Mouse (Mus musculus) retina, embryonic 14.5 days (tissue): ENCODE measurements at regions not wholly inside any gene's neighbourhood (a gene's known extent, or its start where the extent isn't known, plus 50 kb on each side); places are given as distances from the start of the nearest gene placed in this dataset.

ENCODE experiments used
- DNase-seq: peaks from one replicate; pipeline ENCODE4 v3.0.0-alpha.2; 2015; ENCODE audit warnings: low spot score

DNA sequence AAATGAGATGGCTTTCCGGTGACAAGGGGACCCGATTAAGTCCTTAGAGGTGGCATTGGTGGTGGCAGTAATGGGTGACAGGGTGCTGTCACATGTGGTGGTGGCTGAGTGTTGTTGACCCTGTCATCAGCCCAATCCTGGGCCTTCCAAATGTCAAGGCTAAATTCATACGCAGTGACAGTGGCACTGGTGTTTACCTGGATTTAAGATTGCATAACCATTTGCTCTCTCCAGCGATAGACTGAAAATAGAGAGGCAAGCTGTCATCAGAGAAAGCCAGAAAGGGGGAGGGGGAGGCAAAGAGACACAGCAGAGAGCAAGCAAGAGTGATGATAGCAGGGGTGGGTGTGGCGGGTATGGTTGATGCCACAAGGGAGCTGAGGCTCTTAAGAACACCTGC, 215.1 kb downstream of the Suds3 start:
- DNase-seq: no peak

DNA sequence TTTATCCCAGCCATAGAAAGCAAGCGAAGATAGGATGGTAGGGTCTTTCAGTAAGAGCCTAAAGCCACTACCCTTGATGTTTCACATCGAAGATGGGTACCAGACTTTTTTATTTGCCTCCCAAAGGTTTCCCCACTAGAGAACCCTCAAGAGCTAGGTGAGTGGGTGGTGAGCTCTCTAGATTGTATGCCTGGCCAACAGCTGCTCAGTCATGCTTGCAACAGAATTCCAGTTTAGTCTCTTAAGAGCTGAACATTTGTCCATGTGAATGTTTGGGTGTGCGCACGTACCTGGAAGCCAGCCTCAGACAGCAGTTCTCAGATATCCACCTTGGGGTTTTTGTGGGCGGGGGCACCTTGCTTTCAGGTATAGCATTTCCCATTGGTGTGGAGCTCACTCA, 218.5 kb downstream of the Suds3 start:
- no peak for DNase-seq

DNA sequence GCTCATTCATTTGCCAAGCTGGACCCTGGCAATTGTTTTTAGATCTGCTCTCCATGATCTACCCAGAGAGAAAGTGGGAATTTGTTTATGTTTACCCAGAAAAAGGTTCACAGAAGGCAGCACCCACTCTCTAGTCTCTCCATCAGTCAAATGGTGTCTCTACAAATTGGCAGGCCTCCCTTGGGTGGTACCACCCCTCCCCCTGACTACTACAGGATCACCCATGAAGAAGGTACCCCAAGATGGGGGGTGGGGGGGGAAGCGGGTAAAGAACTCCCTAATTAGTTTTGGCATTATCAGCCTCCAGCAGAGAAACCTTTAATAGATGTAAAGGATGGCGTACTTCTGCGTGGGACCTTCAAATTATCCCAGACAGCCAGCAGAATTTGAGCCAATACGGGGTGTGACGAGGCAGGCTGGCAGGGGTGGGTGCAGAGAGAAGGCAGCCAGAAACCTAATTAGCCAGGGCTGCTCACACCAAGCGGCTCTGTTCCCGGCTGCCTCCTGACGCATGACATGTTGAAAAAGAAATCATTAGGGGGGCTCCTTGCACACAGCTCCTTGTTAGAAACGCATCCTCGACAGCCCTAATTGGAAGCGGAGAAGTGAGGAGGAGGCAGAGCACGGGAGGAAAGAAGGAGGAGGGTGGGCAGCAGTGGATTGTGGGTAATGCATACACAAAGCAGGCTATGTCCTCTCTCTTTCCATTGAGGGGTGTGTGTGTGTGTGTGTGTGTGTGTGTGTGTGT, 220.7 kb downstream of the Suds3 start:
- peak; percentile 73 for DNase-seq

DNA sequence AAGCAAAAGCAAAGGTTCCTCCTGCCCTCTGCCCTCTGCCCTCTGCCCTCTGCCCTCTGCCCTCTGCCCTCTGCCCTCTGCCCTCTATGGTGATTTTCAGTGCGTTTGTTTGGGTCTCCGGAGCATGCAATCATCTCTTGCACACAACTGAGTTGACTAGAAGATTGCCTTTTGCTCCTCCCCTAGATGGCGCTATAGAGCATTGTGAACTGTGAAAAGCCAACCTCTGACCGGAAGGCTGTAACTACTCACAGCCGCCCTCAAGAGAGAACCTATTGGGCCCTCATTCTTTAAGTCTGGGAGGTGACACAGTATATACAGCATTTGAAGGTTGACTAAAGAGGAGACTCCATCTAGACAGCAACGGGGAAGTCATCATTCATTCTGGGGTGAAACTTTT, 221.3 kb downstream of the Suds3 start:
- peak; percentile 30 for DNase-seq

DNA sequence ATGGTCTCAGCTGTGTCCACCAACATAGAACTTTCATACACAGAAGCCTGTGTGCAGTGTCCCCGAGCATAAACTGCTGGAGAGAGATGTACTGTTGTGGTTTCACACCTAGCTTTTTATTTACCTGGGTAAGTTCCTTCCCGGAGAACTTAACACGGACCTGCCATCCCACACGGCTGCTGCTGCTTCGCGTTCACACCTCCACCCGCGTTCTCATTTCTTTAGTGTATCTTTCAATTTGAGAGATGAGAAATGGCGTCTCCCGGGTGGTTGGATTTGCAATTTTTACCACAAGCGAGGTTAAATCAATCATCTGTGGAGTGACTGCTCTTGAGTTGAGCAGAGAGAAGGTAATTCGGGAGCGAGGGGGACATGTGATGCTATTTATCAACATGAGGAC, 223.0 kb downstream of the Suds3 start:
- DNase-seq: no peak

DNA sequence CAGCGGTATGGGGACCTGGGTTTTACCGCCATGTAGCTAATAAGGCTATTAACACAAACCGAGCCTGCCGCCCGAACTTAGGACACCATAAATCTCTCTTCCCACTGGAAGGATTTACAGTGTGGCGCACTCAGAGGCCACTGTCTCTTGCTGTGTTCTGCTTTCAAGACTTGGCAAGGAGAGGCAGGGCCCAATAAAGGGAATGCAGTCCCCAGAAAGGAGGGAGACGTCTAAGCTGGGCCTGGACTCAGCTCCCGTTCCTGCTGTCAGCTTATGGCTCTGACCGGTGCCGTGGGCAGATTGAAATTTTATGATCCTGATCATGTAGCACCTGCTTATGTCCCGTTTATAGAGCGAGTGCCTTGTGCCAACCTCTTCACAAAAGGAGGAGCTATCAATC, 226.7 kb downstream of the Suds3 start:
- no peak for DNase-seq

DNA sequence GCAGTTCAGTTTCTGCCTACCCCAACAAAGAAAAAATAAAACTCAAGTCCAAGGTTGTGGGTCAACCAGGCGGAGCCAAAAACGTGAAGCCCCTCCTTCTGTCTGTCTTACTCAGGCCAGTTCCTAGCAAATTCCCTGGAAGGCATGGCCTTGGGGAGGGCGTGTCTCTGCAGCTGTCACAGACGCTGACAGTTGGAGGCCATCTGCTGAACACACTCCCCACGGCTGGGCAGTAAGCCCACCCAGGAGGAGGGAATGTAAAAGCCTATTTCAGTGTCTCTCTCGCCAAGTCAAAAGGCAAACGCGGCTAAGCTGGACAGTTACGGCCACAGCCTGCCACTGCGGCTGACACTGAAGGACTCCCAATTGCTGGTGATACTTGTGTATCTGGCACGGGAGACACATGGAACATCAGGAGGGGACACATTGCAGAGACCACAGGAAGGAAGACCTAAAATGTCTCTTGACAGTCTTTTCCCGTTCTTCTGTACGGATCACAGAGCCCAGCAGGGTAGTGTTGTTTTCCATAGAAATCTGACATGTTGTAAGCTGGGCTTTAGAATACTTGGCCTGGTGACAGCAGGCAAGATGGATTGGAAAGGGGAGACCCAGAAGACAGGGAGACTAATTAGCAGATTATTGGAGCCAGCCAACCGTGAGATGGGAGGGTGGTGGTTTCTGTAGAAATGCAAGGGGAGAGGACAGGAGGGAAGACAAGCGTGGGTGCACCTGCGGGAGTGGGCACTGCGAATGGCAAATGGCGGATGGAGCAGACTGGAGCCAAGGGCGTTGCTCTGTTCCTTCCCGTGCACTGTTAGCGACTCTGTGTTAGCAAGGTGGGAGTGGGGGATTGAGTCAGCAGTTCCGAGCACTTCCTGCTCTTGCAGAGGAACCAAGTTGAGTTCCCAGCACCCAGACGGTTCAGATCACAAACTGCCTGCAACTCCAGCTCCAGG, 229.5 kb downstream of the Suds3 start:
- DNase-seq: peak; percentile 79

DNA sequence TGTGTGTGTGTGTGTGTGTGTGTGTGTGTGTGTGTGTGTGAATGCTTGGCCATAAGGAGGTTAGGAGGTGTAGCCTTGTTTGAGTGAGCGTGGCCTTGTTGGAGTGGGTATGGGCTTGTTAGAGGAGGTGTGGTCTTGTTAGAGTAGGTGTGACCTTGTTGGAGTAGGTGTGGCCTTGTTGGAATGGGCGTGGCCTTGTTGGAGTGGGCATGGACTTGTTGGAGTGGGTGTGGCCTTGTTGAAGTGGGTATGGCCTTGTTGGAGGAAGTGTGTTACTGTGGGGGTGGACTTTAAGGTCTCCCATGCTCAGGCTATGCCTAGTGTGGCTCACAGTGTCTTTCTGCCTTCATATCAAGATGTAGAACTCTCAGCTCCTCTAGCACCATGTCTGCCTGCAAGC, 236.2 kb downstream of the Suds3 start:
- DNase-seq: no peak

DNA sequence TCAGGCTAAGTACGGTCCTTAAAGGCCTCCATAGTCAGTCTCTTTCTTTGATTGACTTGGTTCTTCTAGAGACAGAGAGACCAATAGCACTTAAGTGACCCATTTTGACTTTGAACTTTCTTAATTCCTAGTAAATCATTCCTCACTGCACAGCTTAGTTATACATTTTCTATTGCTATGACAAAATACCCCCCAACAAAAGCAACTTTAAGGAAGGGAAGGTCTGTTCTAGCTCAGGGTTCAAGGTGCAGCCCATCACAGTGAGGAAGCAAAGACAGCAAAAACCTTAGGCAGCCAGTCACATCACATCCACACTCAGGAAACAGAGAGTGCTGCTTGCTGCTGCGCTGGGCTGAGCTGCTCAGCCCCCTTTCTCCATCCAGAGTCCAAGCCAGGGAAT, 241.0 kb downstream of the Suds3 start:
- DNase-seq: no peak

DNA sequence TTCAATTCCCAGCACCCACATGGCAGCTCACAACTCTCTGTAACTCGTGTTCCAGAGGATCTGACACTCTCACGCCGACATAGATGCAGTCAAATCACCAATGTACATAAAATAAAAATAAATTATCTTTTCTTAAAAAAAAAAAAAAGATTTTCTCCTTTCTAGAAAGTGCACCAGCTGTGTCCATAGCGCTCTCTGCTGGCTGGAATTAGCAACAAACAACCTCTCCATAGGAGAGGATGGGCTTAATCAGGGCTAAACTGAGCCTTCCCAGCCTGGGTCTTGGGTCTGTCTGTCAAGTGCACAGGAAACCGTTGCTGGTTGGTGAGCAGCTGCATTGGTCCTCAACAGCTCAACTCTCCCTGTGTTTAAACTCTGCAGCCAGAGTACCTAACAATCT, 247.8 kb downstream of the Suds3 start:
- no peak for DNase-seq

DNA sequence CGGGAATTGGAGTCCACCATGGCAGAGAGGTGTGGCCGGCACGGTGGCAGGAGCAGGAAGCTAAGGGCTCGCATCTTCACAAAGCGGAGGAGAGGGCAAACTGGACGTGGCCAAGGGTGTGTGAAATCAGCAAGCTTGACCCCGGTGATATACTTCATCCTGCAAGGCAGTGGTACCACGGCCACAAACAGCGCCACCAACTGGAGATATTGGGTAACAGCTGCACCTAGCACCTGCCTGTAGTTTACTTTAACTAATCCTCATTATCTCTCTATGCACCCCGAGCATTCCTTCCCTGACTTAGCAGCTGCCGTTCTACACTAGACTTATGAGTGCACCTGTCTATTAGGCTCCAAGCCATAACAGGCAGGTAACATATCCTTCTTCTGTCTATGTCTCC, 251.6 kb downstream of the Suds3 start:
- no peak for DNase-seq

DNA sequence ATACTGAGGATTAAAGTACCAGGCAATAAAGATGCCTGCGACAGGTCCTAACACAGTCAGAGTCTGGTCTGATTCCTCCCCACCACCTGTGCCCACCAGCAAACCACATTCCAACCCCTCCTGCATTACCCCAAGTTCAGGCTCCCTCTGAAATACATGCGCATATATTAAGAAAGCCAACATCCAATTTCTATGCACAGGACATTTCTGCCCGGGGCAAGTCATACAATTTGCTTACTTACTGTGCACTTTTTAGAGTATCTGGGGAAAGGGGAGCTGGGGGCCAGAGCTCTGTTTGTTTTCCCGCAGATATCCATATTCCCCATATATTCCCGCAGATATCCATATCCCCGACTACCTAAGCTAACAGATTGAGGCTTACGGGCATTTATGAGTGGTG, 261.1 kb upstream of the Srrm4 start:
- no peak for DNase-seq

DNA sequence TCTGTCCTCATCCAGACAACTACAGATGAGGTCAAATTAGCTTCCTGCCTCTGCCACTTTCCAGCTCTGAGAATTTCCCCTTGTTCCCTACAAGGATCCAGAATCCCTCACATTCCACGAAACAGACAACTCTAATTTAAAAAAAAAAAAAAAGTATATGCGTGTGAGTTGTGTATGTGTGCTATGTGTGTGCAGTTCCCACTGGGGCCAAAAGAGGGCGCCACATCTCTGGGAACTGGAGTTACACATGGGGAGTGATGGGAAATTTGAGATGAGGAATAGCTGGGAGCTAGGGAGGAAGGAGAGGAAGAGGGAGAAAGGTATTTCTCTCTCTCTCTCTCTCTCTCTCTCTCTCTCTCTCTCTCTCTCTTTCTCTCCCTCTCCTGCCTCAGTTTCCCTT, 240.3 kb upstream of the Srrm4 start:
- DNase-seq: no peak

DNA sequence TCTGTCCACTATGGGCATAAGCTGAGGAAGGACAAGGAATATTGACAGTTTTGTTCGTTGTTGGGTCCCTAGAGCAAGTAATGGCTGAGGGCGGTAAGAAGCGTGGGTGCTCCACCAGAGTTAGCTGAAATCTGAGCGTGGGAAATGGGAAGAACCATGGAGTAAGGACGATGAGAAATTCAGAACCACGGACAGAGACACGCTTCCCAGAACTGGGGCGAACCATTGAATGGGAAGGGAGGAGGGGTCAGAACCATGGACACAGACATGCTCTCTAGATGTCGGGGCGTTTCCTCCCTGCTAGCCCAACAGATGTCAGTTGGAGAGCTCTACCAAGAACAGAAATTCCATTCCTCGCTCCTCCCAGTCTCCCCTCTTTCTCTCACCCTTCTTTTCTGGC, 238.2 kb upstream of the Srrm4 start:
- peak; percentile 77 for DNase-seq

DNA sequence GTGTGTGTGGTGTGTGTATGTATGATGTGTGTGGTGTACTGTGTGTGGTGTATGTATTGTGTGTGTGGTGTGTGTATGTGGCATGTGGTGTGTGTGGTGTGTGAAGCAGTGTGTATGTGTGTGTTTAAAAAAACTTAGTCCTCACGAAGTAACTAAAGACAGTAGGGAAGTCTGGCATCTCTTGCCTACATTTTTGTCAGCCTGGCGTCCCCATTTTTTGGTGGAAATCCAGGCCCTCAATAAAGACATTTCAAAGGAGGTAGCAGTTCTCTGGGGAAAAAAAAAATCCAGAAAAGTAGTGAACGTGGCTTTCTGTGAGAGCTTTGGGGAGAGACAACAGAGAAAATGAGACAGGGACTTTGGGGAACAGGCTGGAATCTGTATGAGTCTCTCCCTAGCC, 231.6 kb upstream of the Srrm4 start:
- DNase-seq: no peak

DNA sequence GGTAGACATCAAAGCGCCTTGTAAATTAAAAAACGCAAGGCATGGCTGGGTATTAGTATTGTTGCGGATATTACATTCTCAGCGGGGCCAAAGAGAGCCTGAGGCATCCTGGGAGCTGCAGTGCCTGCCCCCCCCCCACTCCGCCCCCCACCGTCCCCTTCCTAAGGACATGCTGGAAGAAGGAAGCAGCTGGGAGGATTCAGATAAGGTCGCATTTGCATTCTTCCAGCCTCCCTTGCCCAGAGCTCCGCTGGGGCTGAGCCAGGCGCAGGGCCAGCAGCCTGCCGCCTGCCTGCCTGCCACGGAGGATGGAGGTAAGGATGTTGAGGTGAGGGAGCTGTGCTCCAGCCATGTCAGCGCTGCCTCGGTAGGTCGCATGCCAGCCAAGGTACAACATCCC, 230.5 kb upstream of the Srrm4 start:
- no peak for DNase-seq

DNA sequence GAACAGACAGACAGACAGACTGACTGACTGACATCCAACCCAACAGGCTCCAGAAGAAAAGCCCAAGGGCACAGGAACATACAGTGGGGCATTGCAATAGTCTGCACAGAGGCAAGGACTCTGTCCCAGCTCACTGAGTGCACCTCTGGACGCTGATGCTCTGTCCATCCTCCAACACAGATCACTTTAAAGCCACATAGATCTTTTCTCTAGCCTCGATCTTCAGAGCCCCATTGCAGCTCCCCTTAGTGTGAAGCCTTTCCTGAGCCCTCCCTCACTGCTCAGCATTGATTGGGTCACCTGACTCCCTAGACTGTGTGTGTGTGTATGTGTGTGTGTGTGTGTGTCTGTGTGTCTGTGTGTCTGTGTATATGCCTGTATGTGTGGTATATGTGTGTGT, 218.2 kb upstream of the Srrm4 start:
- DNase-seq: no peak

DNA sequence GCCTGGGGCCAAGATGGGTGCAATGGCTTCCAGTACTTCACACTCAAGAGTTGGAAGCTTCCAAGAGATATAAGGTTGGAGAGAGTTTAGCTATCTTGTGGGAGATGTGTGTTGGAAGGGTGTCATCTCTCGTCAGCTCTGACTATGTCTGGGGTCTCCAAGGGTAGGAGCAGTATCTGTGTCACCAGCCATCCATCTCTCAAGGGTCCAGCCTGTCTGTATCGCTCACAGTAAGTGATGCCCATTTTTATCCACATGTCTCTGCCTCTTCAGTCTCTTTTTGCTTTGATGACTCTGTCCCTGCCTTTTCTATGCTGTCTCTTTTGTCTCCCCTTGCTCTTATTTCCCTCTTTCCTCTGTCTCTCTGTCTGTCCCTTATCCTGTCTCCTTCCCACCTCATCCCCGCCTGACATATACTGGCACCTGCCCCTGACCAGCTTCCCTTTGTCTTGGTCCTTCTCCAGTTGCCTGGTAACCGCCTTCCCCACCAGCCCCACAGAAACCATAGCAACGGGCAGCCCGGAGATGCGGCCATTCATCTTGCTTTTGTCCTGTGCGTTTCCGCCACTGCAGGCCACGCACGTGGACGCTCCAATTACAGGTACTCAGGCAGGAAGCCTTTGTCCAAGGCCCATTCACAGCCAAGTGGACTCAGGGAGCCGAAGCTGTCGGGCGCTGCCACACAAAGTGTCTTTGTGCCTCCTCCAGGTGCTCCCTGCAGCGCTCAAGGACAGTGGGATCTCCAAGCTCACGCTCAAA, 217.6 kb upstream of the Srrm4 start:
- DNase-seq: peak; percentile 69

DNA sequence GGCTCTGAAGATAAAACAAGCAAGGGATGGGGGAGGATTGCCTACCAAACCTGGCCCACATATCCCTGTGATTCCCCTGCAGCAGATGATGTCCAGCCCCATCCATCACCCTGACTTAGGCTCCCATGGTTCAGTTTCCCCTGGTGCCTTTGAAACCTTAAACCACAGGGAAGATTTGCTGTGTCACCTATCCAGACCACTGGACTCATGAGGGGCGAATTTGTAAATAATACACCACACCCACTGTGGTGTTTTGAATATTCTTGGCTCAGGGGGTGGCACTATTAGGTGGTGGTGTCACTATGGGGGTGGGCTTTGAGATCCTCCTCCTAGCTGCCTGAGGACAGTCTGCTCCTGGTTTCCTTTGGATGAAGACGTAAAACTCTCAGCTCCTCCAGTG, 205.8 kb upstream of the Srrm4 start:
- DNase-seq: no peak

DNA sequence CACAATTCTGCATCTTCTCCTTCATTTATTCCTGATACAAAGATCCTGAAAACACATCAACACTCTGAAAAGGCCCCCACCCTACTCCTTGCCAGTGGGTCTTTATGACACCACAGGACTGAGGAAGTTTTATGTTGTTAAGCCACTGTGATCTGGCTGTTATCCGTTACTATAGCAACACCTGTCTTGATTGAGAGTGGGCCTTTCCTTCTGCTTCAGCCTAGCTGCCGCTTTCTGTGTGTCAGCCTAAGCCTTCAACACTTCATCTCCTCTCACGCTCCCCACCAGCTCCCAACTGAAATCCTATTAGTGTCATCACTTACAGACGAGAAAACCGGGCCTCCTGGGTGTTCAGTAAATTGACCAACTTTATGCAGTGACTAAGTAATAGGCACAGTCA, 203.6 kb upstream of the Srrm4 start:
- DNase-seq: peak; percentile 41

DNA sequence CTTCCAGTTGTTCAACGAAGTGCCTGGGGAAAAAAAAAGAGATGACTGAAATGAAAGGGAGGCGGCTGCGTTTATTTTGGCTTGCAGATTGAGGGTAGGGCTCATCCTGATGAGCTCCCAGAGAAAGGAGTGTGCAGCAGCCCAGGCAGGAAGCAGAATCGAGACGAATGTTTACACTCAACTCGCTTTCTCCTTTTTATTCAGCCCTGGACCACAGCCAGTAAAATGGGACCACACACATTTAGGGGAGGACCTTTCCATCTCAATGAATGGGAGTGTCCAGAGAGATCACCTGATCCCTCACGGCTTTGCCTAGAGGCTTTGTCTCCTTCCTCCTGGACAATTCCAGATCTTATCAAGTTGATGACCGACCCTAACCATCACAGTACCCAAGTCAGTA, 198.8 kb upstream of the Srrm4 start:
- no peak for DNase-seq

DNA sequence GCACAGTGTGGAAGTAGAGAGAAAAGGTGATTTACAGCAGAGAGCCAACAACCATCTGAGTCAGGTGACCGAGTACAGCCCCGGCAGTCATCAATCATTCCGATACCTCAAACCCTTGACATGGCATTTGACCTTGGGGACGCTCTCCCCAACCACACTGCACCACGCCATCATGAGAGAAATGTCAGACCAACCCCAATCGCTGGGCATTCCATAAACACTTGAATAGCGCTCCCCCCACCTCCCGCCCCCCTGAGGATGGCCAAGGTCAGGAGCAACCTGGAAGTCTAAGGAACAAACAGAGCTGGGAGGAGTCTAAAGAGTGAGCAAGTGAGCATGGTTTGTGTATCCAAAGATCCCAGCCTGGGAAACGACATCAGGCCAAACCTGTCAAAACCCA, 198.2 kb upstream of the Srrm4 start:
- DNase-seq: no peak

DNA sequence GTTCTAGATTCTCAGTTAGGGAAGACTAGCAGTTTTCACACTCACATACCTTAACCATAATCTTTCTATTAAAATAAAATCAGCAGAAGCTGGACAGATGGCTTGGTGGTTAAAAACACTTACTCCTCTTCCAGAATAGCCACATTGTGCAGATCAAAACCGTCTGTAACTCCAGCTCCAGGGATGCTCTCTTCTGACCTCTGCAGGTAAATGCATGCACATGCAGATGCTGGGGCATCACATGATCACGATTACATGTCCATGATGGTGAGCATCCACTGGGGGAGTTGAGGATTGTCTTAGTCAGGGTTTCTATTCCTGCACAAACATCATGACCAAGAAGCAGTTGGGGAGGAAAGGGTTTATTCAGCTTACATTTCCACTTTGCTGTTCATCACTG, 184.8 kb upstream of the Srrm4 start:
- DNase-seq: peak; percentile 23
